Mouse (Mus musculus) megakaryocyte, embryonic 14.5 days (primary cell): ENCODE measurements around the gene Glis1.

Source experiments
- FLI1 ChIP-seq: IDR thresholded peaks from 2 replicates; pipeline ENCODE4 v1.6.1; 2012; ENCODE audit warnings: low read length, inconsistent platforms, mixed read lengths
- GATA1 ChIP-seq: IDR thresholded peaks from 3 replicates; pipeline ENCODE4 v1.6.1; 2012; ENCODE audit warnings: mixed read lengths, low read length, inconsistent platforms, borderline replicate concordance

DNA sequence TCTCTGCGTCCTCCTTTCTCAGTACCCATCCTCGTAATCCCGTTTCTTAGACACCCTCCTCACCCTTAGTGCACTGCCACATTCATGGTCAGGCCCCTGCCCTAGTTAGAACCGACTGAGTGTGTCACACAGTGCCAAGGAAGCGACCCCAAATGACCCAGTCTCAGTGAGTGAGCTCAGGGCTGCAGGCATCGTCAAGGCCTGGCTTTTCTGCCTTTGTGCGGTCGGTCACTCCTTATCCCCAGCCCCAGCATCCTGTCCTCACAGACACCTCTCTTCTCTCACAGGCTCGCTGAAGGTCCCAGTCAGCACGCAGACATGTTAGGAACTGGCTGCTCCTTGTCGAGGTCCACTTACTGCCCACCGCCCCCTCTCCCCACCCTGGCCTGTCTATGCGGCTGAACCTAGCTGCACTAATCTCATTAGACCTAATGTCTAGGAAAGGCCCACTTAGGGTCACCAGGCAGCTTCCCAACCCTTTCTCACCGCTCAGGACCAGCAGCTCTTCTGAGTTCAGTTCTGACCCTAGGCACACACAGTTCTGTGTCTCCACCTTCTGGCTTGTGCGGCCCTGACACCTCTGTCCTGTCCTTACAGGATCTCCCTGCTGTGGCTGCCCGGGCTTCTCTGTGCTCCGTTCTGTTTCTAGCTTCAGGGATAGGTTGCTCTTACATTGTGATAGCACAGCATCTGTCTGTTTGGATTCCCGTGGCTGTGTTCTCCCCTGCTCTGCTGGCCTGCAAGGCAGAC lies 18.1 kb downstream of the Glis1 start:
- no peak for TF ChIP-seq FLI1
- TF ChIP-seq GATA1, result no peak
